In genomic region chr19:29521637-29522435, GRCm38 (mm10) we compare ENCODE assay signal across 8 mouse cellular contexts. TPM values are rescaled to one million over a fixed set of nuclear protein-coding genes. Genes with fewer than 3 reads are reported as not detected.
DNase-seq lines count a peak whose midpoint lies in the region; ATAC-seq and TF ChIP-seq lines count a peak whose summit lies in the region.

TSS of gene Ric1 (plus strand) at chr19:29522282.

- peak; percentile 98 for ATAC-seq in forebrain, embryonic 11.5 days (replicated peaks; ENCODE audit: low FRiP score)
- ATAC-seq in heart, embryonic 15.5 days (replicated peaks; ENCODE audit: insufficient number of reproducible peaks, insufficient read depth, low FRiP score, low read depth) = peak; percentile 98
- peak; percentile 98 for ATAC-seq in liver, embryonic 13.5 days (ENCODE audit: low read depth)
- peak; percentile 97 for ATAC-seq in stomach, embryonic 14.5 days (ENCODE audit: insufficient number of reproducible peaks, insufficient read depth, low FRiP score, low read depth)

- dilution Hi-C loops in CH12.LX (cut with MboI; ENCODE audit: extremely low pct_ligation_motif_present, extremely low pct_unique_long_range_greater_than_20kb, low sequenced_read_pairs) = no loop called here

- WGBS in forebrain, embryonic 11.5 days = under 1% methylated on average over 59 of the region's 80 CpGs
- under 1% methylated on average over 61 of the region's 80 CpGs for WGBS in heart, embryonic 15.5 days
- WGBS in liver, embryonic 13.5 days (ENCODE audit: insufficient replicate concordance) = under 1% methylated on average over 71 of the region's 80 CpGs
- under 1% methylated on average over 73 of the region's 80 CpGs for WGBS in stomach, embryonic 14.5 days

- peaks cover 7 to 52% of the 10 kb centered on the region in 2 experiments; a peak in 3 of 4 replicates for H3K4me1 ChIP-seq in CH12.LX (ENCODE audit: control insufficient read depth in 1 of 2, insufficient read depth in 2 of 2)
- no peaks in the 10 kb centered on the region; the same call in 1 of the 2 replicates for H3K4me1 ChIP-seq in forebrain, embryonic 11.5 days (replicated peaks; ENCODE audit: control insufficient read depth, insufficient read depth, low read length)
- peaks cover 20% of the 10 kb centered on the region for H3K4me1 ChIP-seq in heart, embryonic 15.5 days (replicated peaks)
- H3K4me1 ChIP-seq in liver, embryonic 13.5 days (replicated peaks) = peaks cover 30% of the 10 kb centered on the region
- H3K4me1 ChIP-seq in stomach, embryonic 14.5 days (ENCODE audit: control insufficient read depth, insufficient read depth, low read length) = peaks cover 11% of the 10 kb centered on the region; the same call in 1 of the 2 replicates

- H3K9me3 ChIP-seq in CH12.LX (replicated peaks; ENCODE audit: low read length) = no peaks in the 10 kb centered on the region
- no peaks in the 10 kb centered on the region for H3K9me3 ChIP-seq in forebrain, embryonic 11.5 days (ENCODE audit: control insufficient read depth, low read length)
- H3K9me3 ChIP-seq in heart, embryonic 15.5 days (replicated peaks) = no peaks in the 10 kb centered on the region
- H3K9me3 ChIP-seq in liver, embryonic 13.5 days (replicated peaks) = no peaks in the 10 kb centered on the region
- no peaks in the 10 kb centered on the region for H3K9me3 ChIP-seq in stomach, embryonic 14.5 days (ENCODE audit: control insufficient read depth, low read depth, low read length)

- peak within 1 kb of the TSS; percentile 90 for H3K4me2 ChIP-seq in CH12.LX (ENCODE audit: insufficient read depth, low read depth, poor library complexity, severe bottlenecking)
- H3K4me2 ChIP-seq in forebrain, embryonic 11.5 days (ENCODE audit: low read depth, low read length, severe bottlenecking) = peak within 1 kb of the TSS; percentile 74
- peak within 1 kb of the TSS; percentile 68 for H3K4me2 ChIP-seq in heart, embryonic 15.5 days
- H3K4me2 ChIP-seq in liver, embryonic 13.5 days = peak within 1 kb of the TSS; percentile 97
- H3K4me2 ChIP-seq in stomach, embryonic 14.5 days (replicated peaks; ENCODE audit: low read depth, low read length) = peak within 1 kb of the TSS; percentile 84

- TF ChIP-seq RAD21 in CH12.LX (IDR thresholded peaks at IDR 0.05; ENCODE audit: low read depth, low read length) = no peak

- peak within 1 kb of the TSS; percentile 77 to 91 (median 85) for H3K4me3 ChIP-seq in CH12.LX (replicated peaks in 1 of 3; ENCODE audit: low read depth in 2 of 3, low read length in 2 of 3, poor library complexity in 1 of 3)
- H3K4me3 ChIP-seq in forebrain, embryonic 11.5 days (ENCODE audit: low read depth, low read length) = peak within 1 kb of the TSS; percentile 89
- H3K4me3 ChIP-seq in heart, embryonic 15.5 days = peak within 1 kb of the TSS; percentile 93
- peak within 1 kb of the TSS; percentile 96 for H3K4me3 ChIP-seq in liver, embryonic 13.5 days (replicated peaks)
- H3K4me3 ChIP-seq in stomach, embryonic 14.5 days (ENCODE audit: low read depth, low read length) = peak within 1 kb of the TSS; percentile 75

- peak within 1 kb of the TSS; percentile 83 for H3K27ac ChIP-seq in CH12.LX (ENCODE audit: insufficient read depth, low read depth)
- peak within 1 kb of the TSS; percentile 86 for H3K27ac ChIP-seq in forebrain, embryonic 11.5 days (ENCODE audit: low read depth, low read length)
- H3K27ac ChIP-seq in heart, embryonic 15.5 days = peak within 1 kb of the TSS; percentile 98
- H3K27ac ChIP-seq in liver, embryonic 13.5 days = peak within 1 kb of the TSS; percentile 92
- H3K27ac ChIP-seq in stomach, embryonic 14.5 days (ENCODE audit: low read length) = peak within 1 kb of the TSS; percentile 92

- TF ChIP-seq CTCF in CH12.LX (conservative IDR thresholded peaks at IDR 0.05 in 1 of 2, IDR thresholded peaks at IDR 0.05 in 1 of 2; ENCODE audit: low read depth in 2 of 2, low read length in 2 of 2) = no peak

- H3K9ac ChIP-seq in CH12.LX (ENCODE audit: insufficient read depth, low read depth) = peak within 1 kb of the TSS; percentile 90
- H3K9ac ChIP-seq in forebrain, embryonic 11.5 days (ENCODE audit: low read length) = peak within 1 kb of the TSS; percentile 87
- peak within 1 kb of the TSS; percentile 93 for H3K9ac ChIP-seq in heart, embryonic 15.5 days
- peak within 1 kb of the TSS; percentile 95 for H3K9ac ChIP-seq in liver, embryonic 13.5 days
- peak within 1 kb of the TSS; percentile 80 for H3K9ac ChIP-seq in stomach, embryonic 14.5 days (replicated peaks; ENCODE audit: low read depth, low read length)

- peaks cover 24% of the 10 kb centered on the region for H3K79me2 ChIP-seq in CH12.LX (replicated peaks; ENCODE audit: control insufficient read depth, extremely low read depth, insufficient read depth, poor library complexity, severe bottlenecking)

- DNase-seq in CH12.LX (ENCODE audit: extremely low read depth) = peak; percentile 77
- peak; percentile 53 for DNase-seq in c-Kit-positive CD71-negative TER-119-negative erythroid progenitor cells, embryonic 14.5 days (ENCODE audit: low read depth)
- DNase-seq in forebrain, embryonic 11.5 days (ENCODE audit: low spot score) = peak; percentile 94
- DNase-seq in kidney, postnatal 14 days = peak; percentile 94
- peak; percentile 79 for DNase-seq in liver, embryonic 13.5 days
- peak; percentile 78 to 82 for DNase-seq in natural killer cell, adult 2 months (ENCODE audit: low spot score in 2 of 2)

- H3K27me3 ChIP-seq in CH12.LX (replicated peaks) = no peaks in the 10 kb centered on the region
- H3K27me3 ChIP-seq in forebrain, embryonic 11.5 days (ENCODE audit: control insufficient read depth, insufficient read depth, low read length) = no peaks in the 10 kb centered on the region
- H3K27me3 ChIP-seq in heart, embryonic 15.5 days = no peaks in the 10 kb centered on the region
- H3K27me3 ChIP-seq in liver, embryonic 13.5 days = no peaks in the 10 kb centered on the region
- no peaks in the 10 kb centered on the region for H3K27me3 ChIP-seq in stomach, embryonic 14.5 days (ENCODE audit: control insufficient read depth, insufficient read depth, low read length)

- H3K36me3 ChIP-seq in CH12.LX (replicated peaks in 1 of 2; ENCODE audit: control insufficient read depth in 1 of 2, insufficient read depth in 1 of 2, low read length in 1 of 2) = peaks cover 0 to 15% of the 10 kb centered on the region in 2 experiments
- no peaks in the 10 kb centered on the region for H3K36me3 ChIP-seq in forebrain, embryonic 11.5 days (ENCODE audit: control insufficient read depth, insufficient read depth, low read length)
- H3K36me3 ChIP-seq in heart, embryonic 15.5 days = no peaks in the 10 kb centered on the region
- no peaks in the 10 kb centered on the region for H3K36me3 ChIP-seq in liver, embryonic 13.5 days
- no peaks in the 10 kb centered on the region for H3K36me3 ChIP-seq in stomach, embryonic 14.5 days (ENCODE audit: control insufficient read depth, insufficient read depth, low read length)

- no peak for TF ChIP-seq EP300 in CH12.LX (IDR thresholded peaks at IDR 0.05; ENCODE audit: low read length)

- in situ Hi-C loops in CH12.LX (cut with MboI; ENCODE audit: low pct_ligation_motif_present, low pct_unique_long_range_greater_than_20kb, low sequenced_read_pairs) = loop anchor here (25.0 kb wide), 1 partner anchor 460 kb away; no protein-coding TSS in a partner anchor

- TF ChIP-seq POLR2A in CH12.LX (IDR thresholded peaks at IDR 0.05; ENCODE audit: low read depth, low read length) = peak; percentile 87

TF ChIP-seq in CH12.LX, 34 proteins besides CTCF, POLR2A, EP300 and RAD21 (continues in another document):
- TF ChIP-seq MAX (IDR thresholded peaks at IDR 0.05; ENCODE audit: low read length) (peak; percentile 86), KAT2A (IDR thresholded peaks at IDR 0.05; ENCODE audit: insufficient replicate concordance, low read length) (no peak), CHD2 (IDR thresholded peaks at IDR 0.05; ENCODE audit: low read length) (0 out of 2 replicates have a peak, but pooled peaks have one; percentile 4), IRF4 (IDR thresholded peaks at IDR 0.05; ENCODE audit: low read depth, low read length) (no peak), POLR2AphosphoS2 (IDR thresholded peaks at IDR 0.05; ENCODE audit: low read depth, low read length) (no peak), E2F4 (IDR thresholded peaks at IDR 0.05; ENCODE audit: insufficient replicate concordance, low read depth, low read length) (no peak), TBP (conservative IDR thresholded peaks at IDR 0.05; ENCODE audit: low read depth, low read length) (0 out of 2 replicates have a peak, but pooled peaks have one; percentile 34), NELFE (IDR thresholded peaks at IDR 0.05; ENCODE audit: low read depth, low read length) (peak; percentile 79), UBTF (IDR thresholded peaks at IDR 0.05; ENCODE audit: low read depth, low read length) (peak; percentile 33; the same call in 1 of the 2 replicates), MXI1 (IDR thresholded peaks at IDR 0.05; ENCODE audit: low read depth, low read length) (peak; percentile 62), USF1 (IDR thresholded peaks at IDR 0.05; ENCODE audit: low read depth, low read length) (peak; percentile 95), ETS1 (conservative IDR thresholded peaks at IDR 0.05; ENCODE audit: low read depth, low read length) (no peak), JUND (conservative IDR thresholded peaks at IDR 0.05; ENCODE audit: low read depth, low read length) (no peak), USF2 (conservative IDR thresholded peaks at IDR 0.05; ENCODE audit: low read depth, low read length) (peak; percentile 91), ZKSCAN1 (IDR thresholded peaks at IDR 0.05; ENCODE audit: borderline replicate concordance, low read depth, low read length) (no peak), TCF12 (IDR thresholded peaks at IDR 0.05; ENCODE audit: low read depth, low read length) (peak; percentile 13), SIN3A (IDR thresholded peaks at IDR 0.05; ENCODE audit: low read length) (peak; percentile 31; the same call in 1 of the 2 replicates), MEF2A (IDR thresholded peaks at IDR 0.05; ENCODE audit: borderline replicate concordance, low read depth, low read length) (0 out of 2 replicates have a peak, but pooled peaks have one; percentile 33), GABPA (IDR thresholded peaks at IDR 0.05; ENCODE audit: insufficient replicate concordance, low read depth, low read length) (no peak), SMC3 (IDR thresholded peaks at IDR 0.05; ENCODE audit: low read depth, low read length) (no peak), MYC (IDR thresholded peaks at IDR 0.05; ENCODE audit: low read depth, low read length) (no peak; the same call in 1 of the 2 replicates)

RNA-seq across cellular contexts. Expression of gene Ric1, which starts in this region (rescaled TPM):
- total RNA-seq in CH12.LX (2012; rRNA removed) (17.4 and 17.9 TPM in 2 replicates), CH12.LX (2014; rRNA removed) (11.2 and 13.7 TPM in 2 replicates)
- polyA plus RNA-seq in CH12.LX (2012; ENCODE audit: insufficient read length, low read depth) = 16.3 and 18.4 TPM in 2 replicates
- polyA plus RNA-seq in forebrain, embryonic 11.5 days (2014; fragmentation: Nextera tagmentation; extraction: Ambion mirVana) = 11.8 and 13.5 TPM in 2 replicates
- 6.5 and 7.5 TPM in 2 replicates for polyA plus RNA-seq in heart, embryonic 15.5 days (2015; fragmentation: Nextera tagmentation; extraction: Ambion mirVana)
- polyA plus RNA-seq in liver, embryonic 13.5 days (2015; fragmentation: Nextera tagmentation; extraction: Ambion mirVana) = 3.4 and 3.6 TPM in 2 replicates
- 20.8 and 21.7 TPM in 2 replicates for polyA plus RNA-seq in stomach, embryonic 14.5 days (2014; fragmentation: Nextera tagmentation; extraction: Ambion mirVana)

Comparison
In these comparisons a context has a peak if more than half of its experiments do, and no peak if none do; other contexts are left out.
1. Peak in every context shown above with its lines: DNase-seq, ATAC-seq, H3K4me3 ChIP-seq and H3K27ac ChIP-seq.